Mouse (Mus musculus): Measurements from ENCODE around the gene Ppp2r3a. TPM values are rescaled to one million over a fixed set of nuclear protein-coding genes. Genes with fewer than 3 reads are reported as not detected.

The Ppp2r3a gene
- polyA plus RNA-seq, 1 experiment = 0.33 TPM

GRCm38 (mm10) chr9:101114182-101114884, 137.3 kb downstream of the Ppp2r3a start:
- H3K27me3 ChIP-seq (ENCODE audit: control insufficient read depth, insufficient read depth, low read length) = no peaks in the 10 kb centered on the region
- no peak overlapping the region for H3K4me3 ChIP-seq (ENCODE audit: extremely low read depth, insufficient read depth, insufficient read length)
- no peak overlapping the region for H3K27ac ChIP-seq (ENCODE audit: insufficient read depth, low read length)
- DNase-seq (ENCODE audit: low read depth in 1 of 2, low spot score in 2 of 2) = no peak
- 80% methylated on average over 8 of the region's 8 CpGs for WGBS
- TF ChIP-seq POLR2A (IDR thresholded peaks at IDR 0.05; ENCODE audit: low read depth, low read length) (no peak), CTCF (IDR thresholded peaks at IDR 0.05; ENCODE audit: extremely low read depth, insufficient read depth, insufficient read length, insufficient replicate concordance) (no peak)
- H3K4me1 ChIP-seq (ENCODE audit: control insufficient read depth, insufficient read depth, insufficient read length) = no peaks in the 10 kb centered on the region
- H3K36me3 ChIP-seq (ENCODE audit: control insufficient read depth, insufficient read depth, low read length) = no peaks in the 10 kb centered on the region

DNA sequence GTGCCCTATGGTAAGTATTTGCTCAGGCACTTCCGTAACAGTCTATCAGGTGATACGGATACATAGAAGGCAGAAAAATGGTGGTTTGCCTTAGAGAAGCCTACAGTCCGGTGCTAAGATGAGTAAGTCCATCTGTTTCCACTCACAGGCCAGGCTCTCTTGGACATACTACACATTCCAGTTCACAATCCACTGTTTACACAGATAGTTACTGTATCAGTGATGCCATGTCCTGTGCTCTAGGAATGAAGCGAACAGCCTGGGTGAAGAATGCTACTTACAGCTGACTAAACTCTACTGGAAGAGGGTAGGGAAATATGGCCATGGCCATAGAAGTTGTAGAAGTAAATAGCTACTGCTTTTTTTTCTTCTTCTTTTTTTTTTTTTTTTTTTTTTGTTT, 138.3 kb downstream of the Ppp2r3a start:
- WGBS = 90% methylated on average over 4 of the region's 4 CpGs
- Histone ChIP-seq H3K4me1 (ENCODE audit: control insufficient read depth, insufficient read depth, insufficient read length) (no peaks in the 10 kb centered on the region), H3K4me3 (ENCODE audit: extremely low read depth, insufficient read depth, insufficient read length) (no peak overlapping the region), H3K27ac (ENCODE audit: insufficient read depth, low read length) (no peak overlapping the region), H3K36me3 (ENCODE audit: control insufficient read depth, insufficient read depth, low read length) (no peaks in the 10 kb centered on the region), H3K27me3 (ENCODE audit: control insufficient read depth, insufficient read depth, low read length) (no peaks in the 10 kb centered on the region)
- TF ChIP-seq CTCF (IDR thresholded peaks at IDR 0.05; ENCODE audit: extremely low read depth, insufficient read depth, insufficient read length, insufficient replicate concordance) (no peak), POLR2A (IDR thresholded peaks at IDR 0.05; ENCODE audit: low read depth, low read length) (no peak)
- no peak for DNase-seq (ENCODE audit: low read depth in 1 of 2, low spot score in 2 of 2)

DNA sequence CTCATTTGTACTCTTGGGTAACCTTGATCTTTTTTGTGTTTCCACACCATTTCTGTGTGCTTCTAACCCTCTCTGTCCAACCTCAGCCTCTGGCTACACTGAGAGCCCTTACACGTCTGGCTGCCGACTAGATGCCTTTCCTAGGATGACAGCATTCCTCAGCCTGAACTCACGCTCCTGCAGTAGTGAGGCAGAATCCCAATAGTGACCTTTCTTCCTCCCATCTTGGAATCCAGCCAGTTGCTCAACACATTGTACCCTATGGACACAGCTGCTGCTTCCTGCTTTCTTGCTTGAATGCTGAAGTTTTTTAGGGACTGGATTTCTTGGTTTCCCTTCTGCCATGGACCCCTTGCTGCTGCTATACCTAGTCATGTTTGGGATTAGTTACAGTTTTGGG, 141.6 kb downstream of the Ppp2r3a start:
- no peak for DNase-seq (ENCODE audit: low read depth in 1 of 2, low spot score in 2 of 2)
- WGBS = 83% methylated on average over 3 of the region's 3 CpGs
- H3K4me3 ChIP-seq (ENCODE audit: extremely low read depth, insufficient read depth, insufficient read length) = no peak overlapping the region
- H3K27me3 ChIP-seq (ENCODE audit: control insufficient read depth, insufficient read depth, low read length) = no peaks in the 10 kb centered on the region
- TF ChIP-seq CTCF (IDR thresholded peaks at IDR 0.05; ENCODE audit: extremely low read depth, insufficient read depth, insufficient read length, insufficient replicate concordance) = no peak
- no peak for TF ChIP-seq POLR2A (IDR thresholded peaks at IDR 0.05; ENCODE audit: low read depth, low read length)
- no peak overlapping the region for H3K27ac ChIP-seq (ENCODE audit: insufficient read depth, low read length)
- peaks cover under 1% of the 10 kb centered on the region for H3K36me3 ChIP-seq (ENCODE audit: control insufficient read depth, insufficient read depth, low read length)
- no peaks in the 10 kb centered on the region for H3K4me1 ChIP-seq (ENCODE audit: control insufficient read depth, insufficient read depth, insufficient read length)

- Histone ChIP-seq H3K4me1 (ENCODE audit: control insufficient read depth, insufficient read depth, insufficient read length) (no peaks in the 10 kb centered on the region), H3K4me3 (ENCODE audit: extremely low read depth, insufficient read depth, insufficient read length) (no peak overlapping the region), H3K27me3 (ENCODE audit: control insufficient read depth, insufficient read depth, low read length) (no peaks in the 10 kb centered on the region), H3K27ac (ENCODE audit: insufficient read depth, low read length) (no peak overlapping the region), H3K36me3 (ENCODE audit: control insufficient read depth, insufficient read depth, low read length) (peaks cover 5% of the 10 kb centered on the region)
- TF ChIP-seq POLR2A (IDR thresholded peaks at IDR 0.05; ENCODE audit: low read depth, low read length) = no peak
- DNase-seq (ENCODE audit: low read depth in 1 of 2, low spot score in 2 of 2) = no peak
- WGBS = 89% methylated on average over 3 of the region's 3 CpGs
Measured at GRCm38 (mm10) chr9:101107386-101107785, 144.2 kb downstream of the Ppp2r3a start.

GRCm38 (mm10) chr9:101105735-101106134, 145.9 kb downstream of the Ppp2r3a start:
- WGBS = 96% methylated on average over 6 of the region's 6 CpGs
- TF ChIP-seq CTCF (IDR thresholded peaks at IDR 0.05; ENCODE audit: extremely low read depth, insufficient read depth, insufficient read length, insufficient replicate concordance) (no peak), POLR2A (IDR thresholded peaks at IDR 0.05; ENCODE audit: low read depth, low read length) (no peak)
- DNase-seq (ENCODE audit: low read depth in 1 of 2, low spot score in 2 of 2) = no peak
- H3K4me1 ChIP-seq (ENCODE audit: control insufficient read depth, insufficient read depth, insufficient read length) = no peaks in the 10 kb centered on the region
- H3K36me3 ChIP-seq (ENCODE audit: control insufficient read depth, insufficient read depth, low read length) = peaks cover 16% of the 10 kb centered on the region
- no peaks in the 10 kb centered on the region for H3K27me3 ChIP-seq (ENCODE audit: control insufficient read depth, insufficient read depth, low read length)
- no peak overlapping the region for H3K4me3 ChIP-seq (ENCODE audit: extremely low read depth, insufficient read depth, insufficient read length)
- H3K27ac ChIP-seq (ENCODE audit: insufficient read depth, low read length) = no peak overlapping the region

DNA sequence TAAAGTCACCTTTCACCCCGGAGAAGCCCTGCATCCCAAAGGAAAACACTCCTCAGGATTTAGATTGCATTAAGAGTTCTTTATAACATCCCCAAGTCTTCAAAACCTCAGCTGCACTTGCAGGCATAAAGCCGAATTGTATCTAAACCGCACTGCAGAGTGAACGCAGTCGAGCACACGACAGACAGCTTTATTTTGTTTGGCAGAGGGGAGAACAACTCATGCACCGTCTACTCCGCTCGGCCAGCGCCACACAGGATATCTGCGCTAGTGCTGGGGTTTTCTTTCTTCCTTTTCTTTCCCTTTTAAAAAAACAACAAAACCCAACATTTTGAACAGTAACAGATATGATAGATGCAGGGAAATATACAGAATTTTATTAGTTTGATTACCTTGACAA, 146.7 kb downstream of the Ppp2r3a start:
- WGBS = 94% methylated on average over 11 of the region's 11 CpGs
- no peak for DNase-seq (ENCODE audit: low read depth in 1 of 2, low spot score in 2 of 2)
- Histone ChIP-seq H3K27ac (ENCODE audit: insufficient read depth, low read length) (no peak overlapping the region), H3K36me3 (ENCODE audit: control insufficient read depth, insufficient read depth, low read length) (peaks cover 19% of the 10 kb centered on the region), H3K4me1 (ENCODE audit: control insufficient read depth, insufficient read depth, insufficient read length) (no peaks in the 10 kb centered on the region), H3K4me3 (ENCODE audit: extremely low read depth, insufficient read depth, insufficient read length) (no peak overlapping the region), H3K27me3 (ENCODE audit: control insufficient read depth, insufficient read depth, low read length) (no peaks in the 10 kb centered on the region)
- TF ChIP-seq POLR2A (IDR thresholded peaks at IDR 0.05; ENCODE audit: low read depth, low read length) (no peak), CTCF (IDR thresholded peaks at IDR 0.05; ENCODE audit: extremely low read depth, insufficient read depth, insufficient read length, insufficient replicate concordance) (no peak)

- 94% methylated on average over 3 of the region's 3 CpGs for WGBS
- H3K4me3 ChIP-seq (ENCODE audit: extremely low read depth, insufficient read depth, insufficient read length) = no peak overlapping the region
Measured at GRCm38 (mm10) chr9:101102288-101102687, 149.3 kb downstream of the Ppp2r3a start.

More at GRCm38 (mm10) chr9:101102288-101102687, 149.3 kb downstream of the Ppp2r3a start:
- peaks cover 19% of the 10 kb centered on the region for H3K36me3 ChIP-seq (ENCODE audit: control insufficient read depth, insufficient read depth, low read length)
- peaks cover 14% of the 10 kb centered on the region; the same call in 1 of the 2 replicates for H3K4me1 ChIP-seq (ENCODE audit: control insufficient read depth, insufficient read depth, insufficient read length)
- TF ChIP-seq CTCF (IDR thresholded peaks at IDR 0.05; ENCODE audit: extremely low read depth, insufficient read depth, insufficient read length, insufficient replicate concordance) (no peak), POLR2A (IDR thresholded peaks at IDR 0.05; ENCODE audit: low read depth, low read length) (no peak)
- no peak overlapping the region for H3K27ac ChIP-seq (ENCODE audit: insufficient read depth, low read length)
- DNase-seq (ENCODE audit: low read depth in 1 of 2, low spot score in 2 of 2) = no peak
- no peaks in the 10 kb centered on the region for H3K27me3 ChIP-seq (ENCODE audit: control insufficient read depth, insufficient read depth, low read length)

Data from spleen, adult 2 months (tissue).